Mouse (Mus musculus) heart, adult 2 months (tissue): ENCODE measurements around the gene Erh. TPM values are rescaled to one million over a fixed set of nuclear protein-coding genes. Genes with fewer than 3 reads are reported as not detected.
A peak's percentile ranks its signal among the peaks of the same experiment; 100 is the strongest.

Experiments used
- DNase-seq, 2 experiments: peaks; one replicate each; pipeline ENCODE4 v3.0.0; 2021
- H3K27ac ChIP-seq: fragments of 200-600 bp; 2 replicates; pipeline ENCODE4 v1.8.1; 2022
- H3K27me3 ChIP-seq: fragments of 200-500 bp; 2 replicates; pipeline ENCODE4 v1.6.1; 2012; ENCODE audit warnings: mild to moderate bottlenecking, low read length, inconsistent platforms, mixed read lengths; ENCODE audit not compliant: control insufficient read depth, insufficient read depth
- H3K36me3 ChIP-seq: fragments of 200-500 bp; 2 replicates; pipeline ENCODE4 v1.6.1; 2012; ENCODE audit warnings: low read length, inconsistent platforms; ENCODE audit not compliant: control insufficient read depth, insufficient read depth
- H3K4me1 ChIP-seq: fragments of 200-500 bp; 2 replicates; pipeline ENCODE4 v1.6.1; 2011; ENCODE audit warnings: low read length; ENCODE audit not compliant: control insufficient read depth, insufficient read depth
- H3K4me3 ChIP-seq: fragments of 200-600 bp; 2 replicates; pipeline ENCODE4 v1.8.1; 2022
- H3K79me2 ChIP-seq: fragments of 200-500 bp; replicated peaks from 2 replicates; pipeline ENCODE4 v1.6.1; 2012; ENCODE audit warnings: mild to moderate bottlenecking, inconsistent platforms, low read length, moderate library complexity, mixed read lengths; ENCODE audit not compliant: control insufficient read depth, insufficient read depth
- H3K9ac ChIP-seq: fragments of 200-500 bp; 2 replicates; pipeline ENCODE4 v1.6.1; 2012; ENCODE audit warnings: low read depth, mild to moderate bottlenecking, control low read depth, inconsistent platforms, low read length, mixed read lengths
- CTCF ChIP-seq: fragments of 200-600 bp; IDR thresholded peaks from 2 replicates; pipeline ENCODE4 v1.8.1; 2022; ENCODE audit warnings: antibody characterized with exemption, mild to moderate bottlenecking, moderate library complexity
- EP300 ChIP-seq: fragments of 200-500 bp; IDR thresholded peaks from 2 replicates; pipeline ENCODE4 v1.6.1; 2011; ENCODE audit warnings: low read depth, low read length, control low read depth; ENCODE audit not compliant: insufficient read depth
- POLR2A ChIP-seq: fragments of 200-500 bp; IDR thresholded peaks from 2 replicates; pipeline ENCODE4 v1.6.1; 2011; ENCODE audit warnings: mild to moderate bottlenecking, low read depth, low read length, control low read depth; ENCODE audit not compliant: insufficient read depth
- WGBS: fragments of 180-500 bp; shearing (Covaris S2); methylation state at CpG from one replicate; pipeline ENCODE4 v1.1.7; 2018; 5-methylcytosine and 5-hydroxymethylcytosine counted together
- intact Hi-C: fragments of 180-260 bp; cut with DNase I; formaldehyde crosslinking; loops from one replicate; pipeline ENCODE4 v1.15.1; 2025
- polyA plus RNA-seq: library from polyadenylated mRNA; depleted of rRNA; stranded (reverse); fragments of >200 nt; gene quantifications from 2 replicates; pipeline ENCODE4 v1.2.3, GENCODE M21; 2012; rRNA removed
- total RNA-seq, 2 experiments: library from RNA; stranded (reverse); gene quantifications; 2 replicates each; pipeline ENCODE4 v1.2.3; 2021

Gene Erh
- total and polyA plus RNA-seq, 3 experiments, result 17.9 to 23.8 (median 22.4) TPM

GRCm38 (mm10) chr12:80594141-80594540, 50.0 kb downstream of the Erh start:
- Histone ChIP-seq H3K4me3 (no peak overlapping the region), H3K9ac (no peak overlapping the region), H3K79me2 (no peaks in the 10 kb centered on the region), H3K36me3 (no peaks in the 10 kb centered on the region), H3K4me1 (peaks cover 4% of the 10 kb centered on the region), H3K27me3 (no peaks in the 10 kb centered on the region), H3K27ac (no peak overlapping the region)
- no peak for DNase-seq
- no peak for TF ChIP-seq EP300
- TF ChIP-seq CTCF, result no peak
- TF ChIP-seq POLR2A, result no peak
- 53% methylated on average over 4 of the region's 4 CpGs for WGBS
- intact Hi-C loops, result no loop called here

- 49% methylated on average over 2 of the region's 2 CpGs for WGBS
- DNase-seq, result no peak
- no peaks in the 10 kb centered on the region for H3K79me2 ChIP-seq
- intact Hi-C loops, result no loop called here
- no peaks in the 10 kb centered on the region for H3K36me3 ChIP-seq
- H3K27ac ChIP-seq, result no peak overlapping the region
- H3K9ac ChIP-seq, result no peak overlapping the region
- H3K27me3 ChIP-seq, result no peaks in the 10 kb centered on the region
- H3K4me1 ChIP-seq, result no peaks in the 10 kb centered on the region
- TF ChIP-seq CTCF (peak; percentile 55), POLR2A (no peak), EP300 (no peak)
- H3K4me3 ChIP-seq, result no peak overlapping the region
These were observed 59.2 kb downstream of the Erh start for GRCm38 (mm10) chr12:80584973-80585372.

Other genes with a start within 250 kb of the Erh start
- gene Dcaf5, start 207.7 kb downstream of the Erh start, total RNA-seq, result 10 to 100 TPM; 32.4 to 38.1 TPM
- 15.9 and 24.9 TPM in 2 replicates for gene Dcaf5, start 207.7 kb downstream of the Erh start, polyA plus RNA-seq
- 10 to 100 TPM; 12.9 to 16.8 TPM for gene Exd2, start 181.2 kb downstream of the Erh start, total RNA-seq
- 10.2 and 16.4 TPM in 2 replicates for gene Exd2, start 181.2 kb downstream of the Erh start, polyA plus RNA-seq
- gene Galnt16, start 126.1 kb downstream of the Erh start, total RNA-seq, result 1 to 10 TPM; 2.0 to 3.0 TPM
- 3.0 and 3.4 TPM in 2 replicates for gene Galnt16, start 126.1 kb downstream of the Erh start, polyA plus RNA-seq
- gene Slc39a9, start 458 bp downstream of the Erh start, total RNA-seq, result 10 to 100 TPM; 15.6 to 17.4 TPM
- gene Slc39a9, start 458 bp downstream of the Erh start, polyA plus RNA-seq, result 18.1 and 24.7 TPM in 2 replicates
- not detected for gene Plekhd1, start 48.2 kb upstream of the Erh start, total RNA-seq
- 0.27 and 0.41 TPM in 2 replicates for gene Plekhd1, start 48.2 kb upstream of the Erh start, polyA plus RNA-seq
- under 1 TPM in 1 of 2 experiments, not detected in 1; 0.05 TPM for gene Ccdc177, start 116.3 kb upstream of the Erh start, total RNA-seq
- not detected in 2 replicates for gene Ccdc177, start 116.3 kb upstream of the Erh start, polyA plus RNA-seq
- 10 to 100 TPM; 67.4 to 78.6 TPM for gene Susd6, start 146.2 kb upstream of the Erh start, total RNA-seq
- 50.1 and 75.8 TPM in 2 replicates for gene Susd6, start 146.2 kb upstream of the Erh start, polyA plus RNA-seq